Mouse (Mus musculus) frontal cortex, adult 2 months (tissue): ENCODE results near the gene Myl4. TPM values are rescaled to one million over a fixed set of nuclear protein-coding genes. Genes with fewer than 3 reads are reported as not detected.

Experiments
- DNase-seq, 2 experiments: peaks; one replicate each; pipeline ENCODE4 v3.0.0; 2022; ENCODE audit warnings: low spot score in 1 of 2; ENCODE audit errors: extremely low spot score in 1 of 2
- polyA plus RNA-seq: library from polyadenylated mRNA; depleted of rRNA; stranded (reverse); fragments of >200 nt; gene quantifications from 2 replicates; pipeline ENCODE4 v1.2.3, GENCODE M21; 2012; rRNA removed

Gene Myl4
- polyA plus RNA-seq, 1 experiment, result 33.7 TPM

DNA sequence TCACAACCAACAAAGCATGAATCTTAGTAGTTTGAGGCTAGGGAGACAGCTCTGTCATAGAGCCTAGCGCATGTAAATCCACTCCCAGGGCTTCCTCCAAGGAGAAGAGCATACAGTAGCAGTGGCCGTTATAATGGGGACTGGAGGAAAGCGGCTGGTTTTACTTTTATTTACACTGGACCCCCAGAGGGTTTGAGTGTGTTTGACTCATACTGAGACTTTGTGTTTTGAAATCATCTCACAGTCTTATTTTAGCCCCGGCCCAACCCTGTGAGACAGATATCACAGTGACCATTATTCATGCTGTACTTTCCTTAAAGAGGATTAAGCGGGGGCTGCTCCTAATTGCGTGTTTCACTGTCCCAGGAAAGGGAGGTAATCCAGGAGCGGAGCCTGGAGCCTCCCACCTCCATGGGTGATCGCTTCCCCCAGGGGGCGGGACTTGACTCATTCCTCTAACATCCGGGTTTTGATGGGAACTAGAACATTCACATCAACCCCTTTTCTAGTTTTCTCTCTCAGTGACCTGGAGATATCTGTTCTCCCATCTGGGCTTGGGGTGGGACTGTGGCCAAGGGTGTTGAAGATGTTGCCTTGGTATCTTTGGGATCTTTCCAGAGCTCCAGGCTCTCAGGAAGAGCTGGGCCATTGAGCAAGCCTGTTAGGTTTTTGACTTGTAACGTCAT, 77.3 kb downstream of the Myl4 start:
- DNase-seq, result no peak

DNA sequence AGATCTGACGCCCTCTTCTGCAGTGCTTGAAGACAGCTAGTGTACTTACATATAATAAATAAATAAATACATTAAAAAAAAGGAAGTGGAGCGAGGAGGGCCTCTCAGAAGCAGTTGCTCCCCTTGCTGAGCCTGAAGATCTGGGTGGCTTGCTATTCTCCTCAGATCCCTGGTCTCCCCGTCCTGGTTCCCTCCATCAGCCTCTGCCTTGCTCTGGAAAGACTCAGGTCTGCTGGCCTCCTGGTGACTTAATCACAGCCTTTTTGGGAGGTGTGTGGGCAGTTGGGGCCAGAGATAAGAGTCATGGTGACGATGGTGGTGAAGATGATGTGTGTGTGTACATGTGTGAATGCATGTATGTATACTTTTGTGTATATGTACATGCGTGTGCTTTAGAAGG, 78.1 kb downstream of the Myl4 start:
- no peak for DNase-seq

DNA sequence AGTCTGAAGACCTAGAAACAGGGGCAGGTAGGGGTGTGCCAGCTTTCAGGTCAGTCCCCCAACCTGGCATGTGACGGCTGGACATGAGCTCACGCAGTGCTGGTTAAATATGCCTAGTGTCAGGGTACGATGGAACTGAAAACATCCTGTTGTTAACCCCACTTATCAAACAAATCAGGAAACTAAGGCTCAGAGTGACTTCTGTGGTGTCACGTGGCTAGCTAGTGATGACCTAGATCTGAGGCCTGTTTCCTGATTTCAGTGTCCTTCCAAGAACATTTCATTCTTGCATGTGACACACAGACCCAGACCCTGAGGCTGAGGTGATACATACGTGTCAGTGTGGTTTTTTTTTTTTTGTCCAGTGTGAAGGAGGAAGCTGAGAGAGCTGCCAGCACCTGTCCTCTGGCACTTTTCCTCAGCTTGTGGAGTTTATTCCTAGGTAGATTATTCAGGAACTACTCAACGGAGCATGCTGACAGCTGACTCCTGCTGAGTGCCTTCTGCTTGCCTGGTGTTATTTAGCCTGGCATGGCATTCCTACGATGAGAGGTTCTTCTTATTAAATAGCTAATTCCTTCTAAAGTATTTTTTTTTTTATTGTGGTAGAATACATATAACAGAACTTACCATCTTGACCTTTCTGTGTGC, 79.8 kb downstream of the Myl4 start:
- no peak for DNase-seq

DNA sequence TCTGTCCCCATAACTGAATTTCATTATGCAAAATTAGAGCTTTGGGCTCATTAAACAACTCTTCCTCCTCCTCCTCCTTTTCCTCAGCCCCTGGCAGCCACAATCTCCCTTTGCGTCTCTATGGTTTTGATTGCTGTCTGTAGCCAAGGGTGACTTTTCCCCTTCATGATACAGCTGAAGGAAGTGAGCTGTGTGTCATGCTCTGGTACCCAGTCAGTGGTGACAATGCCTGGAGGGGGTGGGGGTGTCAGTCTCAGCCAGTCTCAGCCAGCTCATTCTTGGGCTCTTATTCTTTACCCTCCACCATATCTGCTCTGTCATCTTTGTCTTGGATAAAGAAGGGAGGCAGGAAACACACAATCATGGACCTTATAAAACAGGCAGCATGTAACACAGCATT, 80.8 kb downstream of the Myl4 start:
- no peak for DNase-seq

DNA sequence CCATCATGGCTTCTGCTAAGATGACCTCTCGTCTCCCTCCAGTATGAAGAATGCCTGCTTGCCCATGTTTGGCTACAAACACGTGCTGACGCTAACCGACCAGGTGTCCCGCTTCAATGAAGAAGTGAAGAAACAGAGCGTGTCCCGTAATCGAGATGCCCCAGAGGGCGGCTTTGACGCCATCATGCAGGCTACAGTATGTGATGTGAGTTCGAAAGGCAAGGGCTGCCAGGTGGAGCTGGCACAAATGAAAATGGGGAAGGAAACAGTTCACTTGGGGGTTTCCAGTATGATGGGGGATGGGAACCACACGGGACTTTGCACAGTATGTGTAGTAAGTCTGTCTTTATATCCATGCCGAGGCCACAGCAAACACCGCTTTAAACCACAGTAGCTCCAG, 86.5 kb downstream of the Myl4 start:
- DNase-seq, result no peak

DNA sequence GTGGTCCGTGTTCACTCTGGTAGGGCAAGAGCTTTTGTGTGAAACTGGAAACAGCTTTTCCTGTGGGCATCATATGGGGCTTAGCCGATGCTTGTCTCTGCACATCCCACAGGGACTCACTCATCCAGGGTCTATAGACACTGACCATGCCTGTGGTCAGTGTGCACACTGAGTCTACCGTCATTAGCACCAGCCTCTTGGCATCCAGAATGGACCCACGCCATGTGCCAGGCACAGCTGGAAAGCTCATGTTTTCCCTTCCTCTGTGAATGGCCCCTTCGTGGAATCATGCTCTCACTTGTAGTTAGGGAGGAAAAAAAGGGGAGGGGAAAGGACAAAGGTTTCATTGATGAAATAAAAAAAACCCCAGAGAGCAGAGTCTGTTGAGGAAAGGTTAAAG, 87.5 kb downstream of the Myl4 start:
- DNase-seq, result no peak

DNA sequence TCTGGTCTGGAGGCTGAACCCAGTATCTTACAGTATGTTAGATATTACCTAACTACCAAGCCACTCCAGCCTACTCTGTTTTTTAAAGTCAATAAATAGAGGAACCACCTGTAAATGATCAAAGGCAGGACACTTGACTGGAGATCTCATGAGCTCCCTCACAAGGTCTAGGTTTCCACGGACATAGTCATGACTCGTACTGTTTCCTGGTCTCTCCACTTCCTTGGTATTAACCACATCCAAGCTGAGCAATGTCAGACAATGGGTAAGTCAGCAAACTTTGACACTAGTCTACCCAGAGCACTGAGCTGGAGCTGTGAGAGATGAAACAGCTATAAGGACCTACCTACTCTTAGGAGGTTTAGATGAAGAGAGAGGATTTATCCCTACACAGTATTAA, 88.4 kb downstream of the Myl4 start:
- DNase-seq, result no peak

DNA sequence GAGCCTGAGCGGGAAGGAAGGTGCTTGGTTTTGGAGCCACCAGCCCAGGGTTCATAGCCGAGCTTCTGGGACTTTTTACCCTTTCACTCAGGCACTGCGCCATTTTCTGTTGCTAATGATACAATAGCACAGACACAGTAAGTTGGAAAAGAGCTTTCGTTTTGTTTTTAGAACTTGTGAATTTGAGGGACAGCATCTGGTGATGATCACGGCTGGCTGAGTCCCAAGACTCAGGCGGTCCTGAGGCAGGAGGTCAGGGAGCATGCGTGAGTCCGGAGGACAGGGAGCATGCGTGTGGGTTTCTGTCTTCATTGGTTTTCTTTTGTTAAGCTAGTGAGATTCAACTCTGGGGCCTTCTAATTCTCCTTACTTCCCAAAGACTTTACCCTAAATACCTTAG, 89.2 kb downstream of the Myl4 start:
- no peak for DNase-seq

DNA sequence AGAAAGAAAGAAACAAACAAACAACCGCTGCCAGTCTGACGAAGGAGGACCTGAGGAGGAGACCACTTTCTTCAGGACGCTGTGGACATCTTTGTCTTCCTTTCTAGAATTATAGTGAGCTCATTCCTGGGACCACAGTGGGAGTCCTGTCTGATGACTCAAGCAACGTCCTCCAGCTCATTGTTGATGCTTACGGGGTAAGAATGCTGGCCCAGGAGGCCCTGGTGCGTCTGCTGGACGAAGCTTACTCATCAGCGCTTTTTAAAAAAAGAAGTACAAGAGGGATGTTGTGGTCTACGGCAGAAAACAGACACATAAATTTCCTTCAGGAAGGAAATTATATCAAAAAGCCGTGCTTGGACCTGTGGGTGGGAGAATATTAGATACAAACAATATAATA, 90.4 kb downstream of the Myl4 start:
- DNase-seq, result no peak

DNA sequence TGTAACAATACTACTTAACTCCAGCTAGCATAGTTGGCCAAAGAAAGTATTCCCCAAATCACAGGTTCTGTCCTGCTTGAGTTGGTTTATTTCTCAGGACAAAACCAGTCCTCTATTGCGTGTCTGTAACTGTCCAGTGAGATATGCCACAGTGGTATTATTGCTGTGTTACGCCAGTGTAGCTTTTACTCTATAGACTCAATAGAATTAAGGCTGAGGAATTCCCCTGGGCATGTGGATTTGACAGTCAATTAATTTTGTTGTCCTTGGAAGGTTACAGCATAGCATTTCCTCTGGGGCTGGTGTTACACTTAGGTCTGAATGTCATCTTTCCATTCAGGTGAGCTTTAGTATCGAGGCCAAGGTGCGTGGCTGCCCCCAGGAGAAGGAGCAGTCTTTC, 92.8 kb downstream of the Myl4 start:
- DNase-seq, result no peak

Other genes with a start within 250 kb of the Myl4 start
- gene Kansl1, start 81.8 kb upstream of the Myl4 start, polyA plus RNA-seq, result 90.7 and 96.3 TPM in 2 replicates
- 22.7 and 25.6 TPM in 2 replicates for gene Cdc27, start within 50 bp of the Myl4 start, polyA plus RNA-seq
- gene Itgb3, start 57.3 kb downstream of the Myl4 start, polyA plus RNA-seq, result 1.8 and 1.9 TPM in 2 replicates
- 0.17 and 0.20 TPM in 2 replicates for gene Gm11639, start 135.0 kb downstream of the Myl4 start, polyA plus RNA-seq